Mouse (Mus musculus) cortical plate, adult 2 months (tissue): ENCODE measurements around the gene Mmp25.

Experiments used
- CTCF ChIP-seq: fragments of 200-500 bp; IDR thresholded peaks from 2 replicates; pipeline ENCODE4 v1.5.1; 2011; ENCODE audit warnings: mild to moderate bottlenecking, control low read depth, low read length; ENCODE audit not compliant: insufficient read depth; ENCODE audit errors: extremely low read depth
- POLR2A ChIP-seq: fragments of 200-500 bp; IDR thresholded peaks from 2 replicates; pipeline ENCODE4 v1.6.1; 2011; ENCODE audit warnings: mild to moderate bottlenecking, low read length, control low read depth; ENCODE audit not compliant: insufficient read depth; ENCODE audit errors: extremely low read depth

DNA sequence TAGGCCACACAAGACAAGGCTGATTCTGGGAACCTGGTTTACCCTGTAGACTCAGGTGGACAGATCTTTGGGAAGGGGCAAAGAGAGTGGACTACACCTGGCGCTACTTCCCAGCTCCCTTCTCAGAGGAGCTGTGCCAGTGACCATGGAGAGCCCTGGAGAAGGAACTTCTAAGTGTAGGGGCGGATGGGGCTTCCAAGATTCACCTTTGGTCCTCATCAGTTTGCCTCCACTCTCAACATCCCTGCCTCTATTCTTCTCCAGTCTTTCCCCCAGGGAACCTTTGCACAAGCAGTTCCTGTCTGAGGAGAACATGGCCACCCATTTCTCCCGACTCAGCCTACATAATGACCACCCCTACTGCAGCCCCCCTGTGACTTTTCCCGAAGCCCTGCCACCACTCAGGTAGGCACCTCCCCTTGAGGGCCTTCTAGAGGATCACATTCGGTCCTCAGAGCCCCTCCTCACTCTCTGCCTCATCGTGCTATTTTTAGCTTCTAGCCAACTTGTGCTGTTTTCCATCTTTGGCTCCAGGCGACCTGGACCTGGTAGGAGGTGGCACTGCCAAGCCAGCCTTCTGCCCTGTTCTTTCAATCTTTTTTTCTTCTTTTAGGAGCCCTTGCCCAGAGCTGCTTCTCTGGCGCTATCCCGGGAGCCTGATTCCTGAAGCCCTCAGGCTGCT lies 29.3 kb upstream of the Mmp25 start:
- TF ChIP-seq POLR2A (no peak), CTCF (no peak)
